Mouse (Mus musculus): ENCODE results near the gene Fasl. TPM values are rescaled to one million over a fixed set of nuclear protein-coding genes. Genes with fewer than 3 reads are reported as not detected.

The Fasl gene
- polyA plus RNA-seq (2014; fragmentation: Nextera tagmentation; extraction: Ambion mirVana), result not detected in 2 replicates

GRCm38 (mm10) chr1:161788339-161788738, at the start of gene Fasl:
TSS of gene Fasl (minus strand) at chr1:161788495.
- WGBS, result 76% methylated on average over 9 of the region's 9 CpGs
- Histone ChIP-seq H3K36me3 (ENCODE audit: control insufficient read depth, insufficient read depth, low read length) (no peaks in the 10 kb centered on the region), H3K4me1 (replicated peaks; ENCODE audit: control insufficient read depth, insufficient read depth, low read length) (no peaks in the 10 kb centered on the region), H3K27me3 (ENCODE audit: control insufficient read depth, insufficient read depth, low read length) (no peaks in the 10 kb centered on the region), H3K9ac (ENCODE audit: low read depth, low read length) (no peak within 1 kb of the TSS), H3K4me2 (replicated peaks; ENCODE audit: low read depth, low read length) (no peak within 1 kb of the TSS), H3K9me3 (ENCODE audit: control insufficient read depth, low read length) (no peaks in the 10 kb centered on the region), H3K27ac (ENCODE audit: low read depth, low read length) (no peak within 1 kb of the TSS), H3K4me3 (ENCODE audit: low read depth, low read length) (no peak within 1 kb of the TSS)
- no peak for DNase-seq (ENCODE audit: low spot score)
- no peak for ATAC-seq (ENCODE audit: low FRiP score)

GRCm38 (mm10) chr1:161826677-161827076, 38.4 kb upstream of the Fasl start:
- H3K4me2 ChIP-seq (replicated peaks; ENCODE audit: low read depth, low read length), result no peak overlapping the region
- ATAC-seq (ENCODE audit: low FRiP score) (no peak), DNase-seq (ENCODE audit: low spot score) (no peak)
- H3K27me3 ChIP-seq (ENCODE audit: control insufficient read depth, insufficient read depth, low read length), result no peaks in the 10 kb centered on the region
- no peaks in the 10 kb centered on the region for H3K4me1 ChIP-seq (replicated peaks; ENCODE audit: control insufficient read depth, insufficient read depth, low read length)
- no peak overlapping the region for H3K9ac ChIP-seq (ENCODE audit: low read depth, low read length)
- WGBS, result 95% methylated on average over 2 of the region's 2 CpGs
- H3K36me3 ChIP-seq (ENCODE audit: control insufficient read depth, insufficient read depth, low read length), result no peaks in the 10 kb centered on the region
- no peak overlapping the region for H3K4me3 ChIP-seq (ENCODE audit: low read depth, low read length)
- H3K27ac ChIP-seq (ENCODE audit: low read depth, low read length), result no peak overlapping the region
- H3K9me3 ChIP-seq (ENCODE audit: control insufficient read depth, low read length), result no peaks in the 10 kb centered on the region

- WGBS, result 90% methylated on average over 5 of the region's 5 CpGs
- H3K27me3 ChIP-seq (ENCODE audit: control insufficient read depth, insufficient read depth, low read length), result no peaks in the 10 kb centered on the region
- no peaks in the 10 kb centered on the region for H3K9me3 ChIP-seq (ENCODE audit: control insufficient read depth, low read length)
- ATAC-seq (ENCODE audit: low FRiP score) (no peak), DNase-seq (ENCODE audit: low spot score) (no peak)
- H3K27ac ChIP-seq (ENCODE audit: low read depth, low read length), result no peak overlapping the region
- H3K4me1 ChIP-seq (replicated peaks; ENCODE audit: control insufficient read depth, insufficient read depth, low read length), result no peaks in the 10 kb centered on the region
- no peak overlapping the region for H3K4me3 ChIP-seq (ENCODE audit: low read depth, low read length)
- H3K9ac ChIP-seq (ENCODE audit: low read depth, low read length), result no peak overlapping the region
- no peaks in the 10 kb centered on the region for H3K36me3 ChIP-seq (ENCODE audit: control insufficient read depth, insufficient read depth, low read length)
- no peak overlapping the region for H3K4me2 ChIP-seq (replicated peaks; ENCODE audit: low read depth, low read length)
These were observed 21.1 kb upstream of the Fasl start for GRCm38 (mm10) chr1:161809428-161809827.

GRCm38 (mm10) chr1:161808980-161809379, 20.7 kb upstream of the Fasl start:
- 79% methylated on average over 6 of the region's 6 CpGs for WGBS
- no peak for ATAC-seq (ENCODE audit: low FRiP score)
- H3K27ac ChIP-seq (ENCODE audit: low read depth, low read length), result no peak overlapping the region

GRCm38 (mm10) chr1:161804541-161804971, 16.3 kb upstream of the Fasl start:
- Histone ChIP-seq H3K4me1 (replicated peaks; ENCODE audit: control insufficient read depth, insufficient read depth, low read length) (no peaks in the 10 kb centered on the region), H3K27ac (ENCODE audit: low read depth, low read length) (no peak overlapping the region), H3K4me3 (ENCODE audit: low read depth, low read length) (no peak overlapping the region), H3K9ac (ENCODE audit: low read depth, low read length) (no peak overlapping the region), H3K4me2 (replicated peaks; ENCODE audit: low read depth, low read length) (no peak overlapping the region), H3K27me3 (ENCODE audit: control insufficient read depth, insufficient read depth, low read length) (no peaks in the 10 kb centered on the region), H3K36me3 (ENCODE audit: control insufficient read depth, insufficient read depth, low read length) (no peaks in the 10 kb centered on the region), H3K9me3 (ENCODE audit: control insufficient read depth, low read length) (no peaks in the 10 kb centered on the region)
- no peak for ATAC-seq (ENCODE audit: low FRiP score)
- WGBS, result 90% methylated on average over 8 of the region's 8 CpGs
- no peak for DNase-seq (ENCODE audit: low spot score)

More at GRCm38 (mm10) chr1:161808980-161809379, 20.7 kb upstream of the Fasl start:
- Histone ChIP-seq H3K4me2 (replicated peaks; ENCODE audit: low read depth, low read length) (no peak overlapping the region), H3K9ac (ENCODE audit: low read depth, low read length) (no peak overlapping the region), H3K4me3 (ENCODE audit: low read depth, low read length) (no peak overlapping the region), H3K4me1 (replicated peaks; ENCODE audit: control insufficient read depth, insufficient read depth, low read length) (no peaks in the 10 kb centered on the region), H3K9me3 (ENCODE audit: control insufficient read depth, low read length) (no peaks in the 10 kb centered on the region), H3K36me3 (ENCODE audit: control insufficient read depth, insufficient read depth, low read length) (no peaks in the 10 kb centered on the region), H3K27me3 (ENCODE audit: control insufficient read depth, insufficient read depth, low read length) (no peaks in the 10 kb centered on the region)
- DNase-seq (ENCODE audit: low spot score), result no peak

- no peak for ATAC-seq (ENCODE audit: low FRiP score)
- WGBS, result 87% methylated on average over 2 of the region's 2 CpGs
These were observed 13.0 kb upstream of the Fasl start for GRCm38 (mm10) chr1:161801321-161801720.

GRCm38 (mm10) chr1:161800256-161800655, 12.0 kb upstream of the Fasl start:
- Histone ChIP-seq H3K4me2 (replicated peaks; ENCODE audit: low read depth, low read length) (no peak overlapping the region), H3K27me3 (ENCODE audit: control insufficient read depth, insufficient read depth, low read length) (no peaks in the 10 kb centered on the region), H3K4me1 (replicated peaks; ENCODE audit: control insufficient read depth, insufficient read depth, low read length) (no peaks in the 10 kb centered on the region), H3K27ac (ENCODE audit: low read depth, low read length) (no peak overlapping the region), H3K9ac (ENCODE audit: low read depth, low read length) (no peak overlapping the region), H3K4me3 (ENCODE audit: low read depth, low read length) (no peak overlapping the region), H3K36me3 (ENCODE audit: control insufficient read depth, insufficient read depth, low read length) (no peaks in the 10 kb centered on the region), H3K9me3 (ENCODE audit: control insufficient read depth, low read length) (no peaks in the 10 kb centered on the region)
- no peak for ATAC-seq (ENCODE audit: low FRiP score)
- DNase-seq (ENCODE audit: low spot score), result no peak

More at GRCm38 (mm10) chr1:161801321-161801720, 13.0 kb upstream of the Fasl start:
- DNase-seq (ENCODE audit: low spot score), result no peak
- Histone ChIP-seq H3K9ac (ENCODE audit: low read depth, low read length) (no peak overlapping the region), H3K4me1 (replicated peaks; ENCODE audit: control insufficient read depth, insufficient read depth, low read length) (no peaks in the 10 kb centered on the region), H3K27ac (ENCODE audit: low read depth, low read length) (no peak overlapping the region), H3K4me2 (replicated peaks; ENCODE audit: low read depth, low read length) (no peak overlapping the region), H3K9me3 (ENCODE audit: control insufficient read depth, low read length) (no peaks in the 10 kb centered on the region), H3K36me3 (ENCODE audit: control insufficient read depth, insufficient read depth, low read length) (no peaks in the 10 kb centered on the region), H3K27me3 (ENCODE audit: control insufficient read depth, insufficient read depth, low read length) (no peaks in the 10 kb centered on the region), H3K4me3 (ENCODE audit: low read depth, low read length) (no peak overlapping the region)

- Histone ChIP-seq H3K4me2 (replicated peaks; ENCODE audit: low read depth, low read length) (no peak overlapping the region), H3K4me3 (ENCODE audit: low read depth, low read length) (no peak overlapping the region), H3K27me3 (ENCODE audit: control insufficient read depth, insufficient read depth, low read length) (no peaks in the 10 kb centered on the region), H3K4me1 (replicated peaks; ENCODE audit: control insufficient read depth, insufficient read depth, low read length) (no peaks in the 10 kb centered on the region), H3K36me3 (ENCODE audit: control insufficient read depth, insufficient read depth, low read length) (no peaks in the 10 kb centered on the region), H3K9me3 (ENCODE audit: control insufficient read depth, low read length) (no peaks in the 10 kb centered on the region), H3K27ac (ENCODE audit: low read depth, low read length) (no peak overlapping the region), H3K9ac (ENCODE audit: low read depth, low read length) (no peak overlapping the region)
- ATAC-seq (ENCODE audit: low FRiP score), result no peak
- DNase-seq (ENCODE audit: low spot score), result no peak
These were observed 11.5 kb upstream of the Fasl start for GRCm38 (mm10) chr1:161799791-161800190.

GRCm38 (mm10) chr1:161798866-161799265, 10.6 kb upstream of the Fasl start:
- no peak overlapping the region for H3K9ac ChIP-seq (ENCODE audit: low read depth, low read length)
- WGBS, result 89% methylated on average over 3 of the region's 3 CpGs
- no peaks in the 10 kb centered on the region for H3K27me3 ChIP-seq (ENCODE audit: control insufficient read depth, insufficient read depth, low read length)
- ATAC-seq (ENCODE audit: low FRiP score) (no peak), DNase-seq (ENCODE audit: low spot score) (no peak)
- no peak overlapping the region for H3K27ac ChIP-seq (ENCODE audit: low read depth, low read length)
- no peak overlapping the region for H3K4me2 ChIP-seq (replicated peaks; ENCODE audit: low read depth, low read length)
- H3K36me3 ChIP-seq (ENCODE audit: control insufficient read depth, insufficient read depth, low read length), result no peaks in the 10 kb centered on the region
- no peaks in the 10 kb centered on the region for H3K4me1 ChIP-seq (replicated peaks; ENCODE audit: control insufficient read depth, insufficient read depth, low read length)
- no peak overlapping the region for H3K4me3 ChIP-seq (ENCODE audit: low read depth, low read length)
- no peaks in the 10 kb centered on the region for H3K9me3 ChIP-seq (ENCODE audit: control insufficient read depth, low read length)

Data from hindbrain, embryonic 11.5 days (tissue).